Mouse (Mus musculus): ENCODE results near the gene Mpg.

Mpg gene

GRCm38 (mm10) chr11:32232848-32233247 lies 6.5 kb downstream of the Mpg start:
- DNase-seq, result no peak

- no peak for DNase-seq
Observed at GRCm38 (mm10) chr11:32233895-32234294, 7.6 kb downstream of the Mpg start.

GRCm38 (mm10) chr11:32234816-32235485 lies 8.6 kb downstream of the Mpg start:
- DNase-seq, result no peak

- DNase-seq, result peak; percentile 83
Observed at GRCm38 (mm10) chr11:32235646-32236045, 9.3 kb downstream of the Mpg start.

GRCm38 (mm10) chr11:32236132-32236531 lies 9.8 kb downstream of the Mpg start:
- no peak for DNase-seq

GRCm38 (mm10) chr11:32236712-32237410 lies 10.6 kb downstream of the Mpg start:
- no peak for DNase-seq

GRCm38 (mm10) chr11:32237411-32237795 lies 11.1 kb downstream of the Mpg start:
- DNase-seq, result no peak

- peak; percentile 75 for DNase-seq
Observed at GRCm38 (mm10) chr11:32238093-32238860, 12.0 kb downstream of the Mpg start.

- DNase-seq, result no peak
Observed at GRCm38 (mm10) chr11:32241391-32241790, 15.1 kb downstream of the Mpg start.

GRCm38 (mm10) chr11:32242209-32242608 lies 15.9 kb downstream of the Mpg start:
- DNase-seq, result no peak

GRCm38 (mm10) chr11:32243205-32243955 lies 17.1 kb downstream of the Mpg start:
- DNase-seq, result no peak

- no peak for DNase-seq
Observed at GRCm38 (mm10) chr11:32244064-32244463, 17.8 kb downstream of the Mpg start.

GRCm38 (mm10) chr11:32244617-32245016 lies 18.3 kb downstream of the Mpg start:
- no peak for DNase-seq

GRCm38 (mm10) chr11:32245614-32246013 lies 19.3 kb downstream of the Mpg start:
- no peak for DNase-seq

- no peak for DNase-seq
Observed at GRCm38 (mm10) chr11:32247068-32247467, 20.8 kb downstream of the Mpg start.

- DNase-seq, result no peak
Observed at GRCm38 (mm10) chr11:32248350-32248749, 22.0 kb downstream of the Mpg start.

GRCm38 (mm10) chr11:32250880-32251763 lies 24.8 kb downstream of the Mpg start:
- no peak for DNase-seq

GRCm38 (mm10) chr11:32253121-32253520 lies 26.8 kb downstream of the Mpg start:
- no peak for DNase-seq

GRCm38 (mm10) chr11:32256146-32256545 lies 29.8 kb downstream of the Mpg start:
- DNase-seq, result no peak

GRCm38 (mm10) chr11:32256566-32256965 lies 30.3 kb downstream of the Mpg start:
- DNase-seq, result no peak

GRCm38 (mm10) chr11:32262674-32263415 lies 36.5 kb downstream of the Mpg start:
- no peak for DNase-seq

Data from right cerebral cortex, adult 18-20 months (tissue).